Mouse (Mus musculus): Measurements from ENCODE around the gene Hist1h1c.

GRCm38 (mm10) chr13:23717176-23717575, 21.4 kb upstream of the Hist1h1c start:
- TF ChIP-seq CTCF (IDR thresholded peaks at IDR 0.05; ENCODE audit: low read depth, low read length) (no peak), GATA1 (IDR thresholded peaks at IDR 0.05; ENCODE audit: borderline replicate concordance, low read length) (no peak), GATA2 (IDR thresholded peaks at IDR 0.05; ENCODE audit: borderline replicate concordance, low read depth, low read length) (no peak), TAL1 (conservative IDR thresholded peaks at IDR 0.05; ENCODE audit: low read depth, low read length) (no peak), POLR2AphosphoS5 (IDR thresholded peaks at IDR 0.05; ENCODE audit: insufficient replicate concordance, low read depth, low read length) (no peak)

Measured in G1E (cell line).